Mouse (Mus musculus) liver, embryonic 14.5 days (tissue): Measurements from ENCODE around the gene Mettl21c. TPM values are rescaled to one million over a fixed set of nuclear protein-coding genes. Genes with fewer than 3 reads are reported as not detected.

Source experiments
- ATAC-seq: fragments of 200-750 bp; cut with Nextera tagmentation; 2 replicates; pipeline ENCODE4 v1.8.0; 2017; ENCODE audit warnings: moderate number of reproducible peaks, mild to moderate bottlenecking, moderate library complexity; ENCODE audit not compliant: insufficient read depth
- DNase-seq, 3 experiments: peaks; one replicate each; pipeline ENCODE4 v3.0.0-alpha.2; 2012 to 2013; ENCODE audit warnings: low read depth in 3 of 3, low spot score in 3 of 3
- H3K27ac ChIP-seq: fragments of 300-500 bp; sonication (generic); 2 replicates; pipeline ENCODE4 v1.5.1; 2014; ENCODE audit warnings: moderate library complexity, mild to moderate bottlenecking, control low read depth, inconsistent platforms
- H3K27me3 ChIP-seq: fragments of 300-500 bp; sonication (generic); 2 replicates; pipeline ENCODE4 v1.6.1; 2014; ENCODE audit warnings: mild to moderate bottlenecking, low read length, moderate library complexity; ENCODE audit not compliant: control insufficient read depth, insufficient read depth
- H3K36me3 ChIP-seq: fragments of 300-500 bp; sonication (generic); replicated peaks from 2 replicates; pipeline ENCODE4 v1.6.1; 2014; ENCODE audit warnings: low read depth; ENCODE audit not compliant: control insufficient read depth, insufficient read depth
- H3K4me1 ChIP-seq, 2 experiments: fragments of 200-500 bp in 1 of 2; fragments of 300-500 bp in 1 of 2; sonication (generic) in 1 of 2; replicated peaks; 2 replicates each; pipeline ENCODE4 v1.6.1; 2012 to 2014; ENCODE audit warnings: antibody characterized with exemption in 1 of 2, inconsistent platforms in 1 of 2, low read length in 1 of 2; ENCODE audit not compliant: control insufficient read depth in 2 of 2, insufficient read depth in 2 of 2
- H3K4me2 ChIP-seq: fragments of 300-500 bp; sonication (generic); 2 replicates; pipeline ENCODE4 v1.6.1; 2014; ENCODE audit warnings: low read depth, mild to moderate bottlenecking, control low read depth, moderate library complexity
- H3K4me3 ChIP-seq, 2 experiments: fragments of 200-500 bp in 1 of 2; fragments of 300-500 bp in 1 of 2; sonication (generic) in 1 of 2; 2 replicates each; pipeline ENCODE4 v1.5.1; 2012 to 2014; ENCODE audit warnings: low read depth in 2 of 2, low read length in 2 of 2, mild to moderate bottlenecking in 2 of 2, control low read depth in 1 of 2, inconsistent platforms in 1 of 2, moderate library complexity in 1 of 2; ENCODE audit not compliant: insufficient read depth in 1 of 2
- H3K9ac ChIP-seq: fragments of 300-500 bp; sonication (generic); replicated peaks from 2 replicates; pipeline ENCODE4 v1.6.1; 2014; ENCODE audit warnings: mild to moderate bottlenecking, control low read depth, moderate library complexity
- H3K9me3 ChIP-seq: fragments of 300-500 bp; sonication (generic); 2 replicates; pipeline ENCODE4 v1.6.1; 2016; ENCODE audit warnings: low read length, mixed read lengths; ENCODE audit not compliant: control insufficient read depth
- CTCF ChIP-seq: IDR thresholded peaks from 2 replicates; pipeline ENCODE4 v1.5.1; 2016; ENCODE audit warnings: antibody characterized with exemption, low read depth, control low read depth
- EP300 ChIP-seq: IDR thresholded peaks from 2 replicates; pipeline ENCODE4 v1.6.1; 2016; ENCODE audit warnings: antibody characterized with exemption, low read depth
- WGBS: fragments of 180-500 bp; shearing (Covaris S2); extraction: QIAGEN DNeasy Blood & Tissue Kit; methylation state at CpG from one replicate; pipeline ENCODE4 v1.1.7; 2014; ENCODE audit not compliant: insufficient replicate concordance; 5-methylcytosine and 5-hydroxymethylcytosine counted together
- polyA plus RNA-seq, 2 experiments: library from polyadenylated mRNA; depleted of rRNA in 1 of 2; stranded (reverse) in 1 of 2; unstranded in 1 of 2; fragments of >200 nt; fragmentation: Nextera tagmentation in 1 of 2; extraction: Ambion mirVana in 1 of 2; gene quantifications; 2 replicates each; pipeline versions ENCODE4 v1.2.1 to v1.2.3; 2012 to 2014

Mettl21c gene
- polyA plus RNA-seq (2012; rRNA removed) (0.02 TPM in 1 of 2 replicates, not detected in the other), polyA plus RNA-seq (2014; fragmentation: Nextera tagmentation; extraction: Ambion mirVana) (0.04 TPM in 1 of 2 replicates, not detected in the other)

GRCm38 (mm10) chr1:44019934-44020333, at the start of gene Mettl21c:
TSS of gene Mettl21c (minus strand) at chr1:44020034.
- no peaks in the 10 kb centered on the region for H3K4me1 ChIP-seq
- no peak within 1 kb of the TSS for H3K4me2 ChIP-seq
- no peak for ATAC-seq
- TF ChIP-seq EP300 (no peak), CTCF (no peak)
- H3K4me3 ChIP-seq = no peak within 1 kb of the TSS
- H3K9ac ChIP-seq = no peak within 1 kb of the TSS
- no peaks in the 10 kb centered on the region for H3K36me3 ChIP-seq
- no peak for DNase-seq
- no peaks in the 10 kb centered on the region; the same call in 1 of the 2 replicates for H3K27me3 ChIP-seq
- H3K9me3 ChIP-seq = no peaks in the 10 kb centered on the region
- H3K27ac ChIP-seq = no peak within 1 kb of the TSS

GRCm38 (mm10) chr1:44064625-44065024, 44.8 kb upstream of the Mettl21c start:
- no peaks in the 10 kb centered on the region for H3K36me3 ChIP-seq
- H3K4me3 ChIP-seq = no peak overlapping the region
- 0 out of 4 replicates have a peak, but pooled peaks cover 0 to 1% of the 10 kb centered on the region in 2 experiments for H3K4me1 ChIP-seq
- 0% methylated on average over 1 of the region's 1 CpGs for WGBS
- no peaks in the 10 kb centered on the region for H3K9me3 ChIP-seq
- no peak overlapping the region for H3K4me2 ChIP-seq
- DNase-seq (peak; percentile 16 to 41 (median 20)), ATAC-seq (no peak)
- H3K27ac ChIP-seq = no peak overlapping the region
- no peaks in the 10 kb centered on the region for H3K27me3 ChIP-seq
- TF ChIP-seq EP300 (no peak), CTCF (peak; percentile 51)
- no peak overlapping the region for H3K9ac ChIP-seq

DNA sequence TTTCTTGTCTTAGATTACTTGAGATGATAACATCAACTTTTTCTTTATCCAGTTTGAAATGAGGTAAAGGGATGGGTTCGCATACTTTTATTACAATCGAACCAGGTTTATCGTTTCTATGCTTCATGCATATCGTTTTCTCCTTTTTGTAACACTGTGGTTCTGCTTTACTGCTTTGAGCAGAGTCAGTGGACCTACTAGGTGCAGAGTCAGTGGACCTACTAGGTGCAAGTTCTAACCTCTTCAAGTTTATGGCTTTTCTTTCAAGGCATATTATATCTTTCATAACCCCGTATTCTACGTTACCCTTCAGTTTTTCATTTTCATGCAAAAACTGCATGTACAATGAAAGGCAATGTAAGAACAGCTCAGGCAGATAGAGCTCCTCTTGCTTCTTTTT, 43.6 kb upstream of the Mettl21c start:
- 86% methylated on average over 6 of the region's 6 CpGs for WGBS
- no peak for ATAC-seq

DNA sequence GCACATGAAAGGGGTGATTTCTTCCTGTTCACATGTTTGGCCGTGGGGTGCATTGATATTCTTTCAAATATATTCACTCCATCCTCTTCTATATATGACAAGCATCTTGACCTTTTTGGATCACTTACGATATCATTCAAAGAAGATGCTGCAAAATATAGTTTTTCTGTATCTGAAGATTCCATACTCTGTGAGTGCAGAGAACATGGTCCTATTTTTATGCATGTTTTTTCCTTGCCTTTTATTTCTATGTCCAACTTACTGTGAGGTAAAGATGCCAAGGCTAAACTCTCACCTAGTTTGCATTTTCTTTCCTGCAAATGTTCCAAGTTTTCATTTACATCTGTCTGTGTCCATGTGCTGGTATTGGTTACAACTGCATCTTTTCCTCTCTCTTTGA, 42.0 kb upstream of the Mettl21c start, which contains the start of gene Gm8251:
Gm8251 (minus strand) TSS at position 101 of the 400 bp plus-strand sequence.
- DNase-seq (no peak), ATAC-seq (no peak)
- Histone ChIP-seq H3K27me3 (no peaks in the 10 kb centered on the region), H3K4me2 (no peak within 1 kb of the TSS), H3K27ac (no peak within 1 kb of the TSS), H3K36me3 (no peaks in the 10 kb centered on the region), H3K9ac (no peak within 1 kb of the TSS), H3K4me1 (no peaks in the 10 kb centered on the region), H3K9me3 (no peaks in the 10 kb centered on the region), H3K4me3 (no peak within 1 kb of the TSS)
- 62% methylated on average over 2 of the region's 2 CpGs for WGBS
- TF ChIP-seq EP300 (no peak), CTCF (no peak)

More for the DNA sequence above, 43.6 kb upstream of the Mettl21c start:
- no peaks in the 10 kb centered on the region for H3K27me3 ChIP-seq
- H3K9ac ChIP-seq = no peak overlapping the region
- no peaks in the 10 kb centered on the region for H3K9me3 ChIP-seq
- no peak overlapping the region for H3K4me3 ChIP-seq
- no peak for DNase-seq
- TF ChIP-seq EP300 = no peak
- TF ChIP-seq CTCF = no peak
- H3K4me1 ChIP-seq = 0 out of 4 replicates have a peak, but pooled peaks cover 0 to 1% of the 10 kb centered on the region in 2 experiments
- no peak overlapping the region for H3K4me2 ChIP-seq
- no peak overlapping the region for H3K27ac ChIP-seq
- no peaks in the 10 kb centered on the region for H3K36me3 ChIP-seq

- Histone ChIP-seq H3K9ac (no peak overlapping the region), H3K4me1 (no peaks in the 10 kb centered on the region), H3K9me3 (no peaks in the 10 kb centered on the region), H3K27me3 (no peaks in the 10 kb centered on the region), H3K36me3 (no peaks in the 10 kb centered on the region), H3K4me3 (no peak overlapping the region), H3K4me2 (no peak overlapping the region), H3K27ac (no peak overlapping the region)
- 59% methylated on average over 3 of the region's 3 CpGs for WGBS
- no peak for DNase-seq
- ATAC-seq = no peak
- TF ChIP-seq EP300 (no peak), CTCF (no peak)
Observed at GRCm38 (mm10) chr1:44057805-44058204, 38.0 kb upstream of the Mettl21c start.
